Mouse (Mus musculus) thymus, adult 2 months (tissue): ENCODE data around the gene Ndufaf2. TPM values are rescaled to one million over a fixed set of nuclear protein-coding genes. Genes with fewer than 3 reads are reported as not detected.

Source experiments
- DNase-seq: peaks from one replicate; pipeline ENCODE4 v3.0.0; 2021
- H3K27ac ChIP-seq: fragments of 200-500 bp; 2 replicates; pipeline ENCODE4 v1.5.1; 2012; ENCODE audit warnings: low read length, control low read depth; ENCODE audit not compliant: control insufficient read depth, insufficient read depth
- H3K27me3 ChIP-seq: fragments of 200-500 bp; 2 replicates; pipeline ENCODE4 v1.6.1; 2012; ENCODE audit warnings: mild to moderate bottlenecking, low read length, moderate library complexity, mixed read lengths; ENCODE audit not compliant: control insufficient read depth, insufficient read depth
- H3K36me3 ChIP-seq: fragments of 200-500 bp; 2 replicates; pipeline ENCODE4 v1.6.1; 2012; ENCODE audit warnings: mild to moderate bottlenecking, low read length, moderate library complexity; ENCODE audit not compliant: control insufficient read depth, insufficient read depth
- H3K4me1 ChIP-seq: fragments of 200-500 bp; replicated peaks from 2 replicates; pipeline ENCODE4 v1.6.1; 2012; ENCODE audit warnings: low read length; ENCODE audit not compliant: control insufficient read depth, insufficient read depth
- H3K4me3 ChIP-seq: fragments of 200-500 bp; 2 replicates; pipeline ENCODE4 v1.5.1; 2012; ENCODE audit warnings: mild to moderate bottlenecking, low read length, control low read depth, moderate library complexity; ENCODE audit not compliant: control insufficient read depth, insufficient read depth
- CTCF ChIP-seq: fragments of 200-500 bp; IDR thresholded peaks from 2 replicates; pipeline ENCODE4 v1.5.1; 2012; ENCODE audit warnings: mild to moderate bottlenecking, control low read depth, low read length, moderate library complexity, borderline replicate concordance; ENCODE audit not compliant: control insufficient read depth, poor library complexity, insufficient read depth; ENCODE audit errors: extremely low read depth
- POLR2A ChIP-seq: fragments of 200-500 bp; IDR thresholded peaks from 2 replicates; pipeline ENCODE4 v1.6.1; 2012; ENCODE audit warnings: mild to moderate bottlenecking, low read length, control low read depth, moderate library complexity; ENCODE audit not compliant: control insufficient read depth, poor library complexity, insufficient read depth; ENCODE audit errors: extremely low read depth
- WGBS: fragments of 180-500 bp; shearing (Covaris S2); methylation state at CpG from one replicate; pipeline ENCODE4 v1.1.7; 2018; 5-methylcytosine and 5-hydroxymethylcytosine counted together
- polyA plus RNA-seq: library from polyadenylated mRNA; depleted of rRNA; stranded (reverse); fragments of >200 nt; gene quantifications from 2 replicates; pipeline ENCODE4 v1.2.3, GENCODE M21; 2012

Gene Ndufaf2
- polyA plus RNA-seq, 1 experiment, result 5.0 TPM

DNA sequence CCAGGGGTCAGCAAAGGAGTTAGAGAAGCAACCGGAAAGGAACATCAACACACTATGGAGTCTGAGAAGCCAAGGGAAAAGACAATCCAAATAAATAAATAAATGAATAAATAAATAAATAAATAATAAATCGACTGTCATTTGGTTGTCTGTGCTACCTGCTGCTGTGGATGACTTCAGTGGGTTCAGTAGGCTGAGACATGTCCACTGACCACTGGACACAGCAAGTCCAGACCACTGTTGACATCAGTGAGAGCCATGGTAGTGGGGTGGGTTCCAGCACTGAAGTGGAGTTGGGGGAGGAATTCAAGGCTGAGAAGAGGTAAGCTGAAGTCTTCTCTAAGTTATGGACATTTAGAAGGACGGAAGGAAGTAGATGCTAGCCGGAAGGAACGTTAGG, 174.2 kb downstream of the Ndufaf2 start:
- 94% methylated on average over 5 of the region's 5 CpGs for WGBS
- no peak for TF ChIP-seq CTCF
- no peak for TF ChIP-seq POLR2A
- H3K27me3 ChIP-seq, result no peaks in the 10 kb centered on the region
- DNase-seq, result no peak
- no peaks in the 10 kb centered on the region for H3K36me3 ChIP-seq
- no peaks in the 10 kb centered on the region for H3K4me1 ChIP-seq
- no peak overlapping the region for H3K4me3 ChIP-seq
- H3K27ac ChIP-seq, result no peak overlapping the region

DNA sequence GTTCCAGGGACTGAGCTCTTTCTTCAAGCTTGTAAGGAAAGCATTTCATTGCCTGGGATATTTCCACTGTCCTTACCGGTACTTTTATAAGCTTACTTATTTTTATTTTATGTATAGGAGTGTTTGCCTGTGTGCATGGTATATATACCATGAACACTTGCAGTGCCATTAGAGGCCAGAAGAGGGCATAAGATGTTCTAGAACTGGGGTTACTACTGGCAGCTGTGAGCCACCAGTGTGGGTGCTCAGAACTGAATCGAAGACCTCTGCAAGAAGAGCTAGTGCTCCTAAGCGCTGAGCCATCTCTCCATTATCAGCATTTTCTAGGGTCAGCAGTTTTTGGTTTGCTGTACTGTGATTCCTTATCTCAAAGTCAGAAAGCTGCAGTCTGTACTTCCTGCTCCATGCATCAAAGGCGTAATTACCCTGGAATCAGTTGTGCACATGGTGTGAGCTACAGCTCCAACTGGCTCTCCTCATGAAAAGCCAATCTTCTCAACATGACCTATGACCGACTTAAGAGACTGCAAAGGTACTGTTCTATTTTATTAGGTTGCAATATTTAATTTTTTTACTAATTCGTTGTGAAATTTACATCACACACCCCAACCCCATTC, 175.1 kb downstream of the Ndufaf2 start:
- Histone ChIP-seq H3K27me3 (no peaks in the 10 kb centered on the region), H3K36me3 (no peaks in the 10 kb centered on the region), H3K27ac (no peak overlapping the region), H3K4me3 (no peak overlapping the region), H3K4me1 (no peaks in the 10 kb centered on the region)
- DNase-seq, result no peak
- TF ChIP-seq POLR2A (no peak), CTCF (no peak)
- 97% methylated on average over 6 of the region's 6 CpGs for WGBS

DNA sequence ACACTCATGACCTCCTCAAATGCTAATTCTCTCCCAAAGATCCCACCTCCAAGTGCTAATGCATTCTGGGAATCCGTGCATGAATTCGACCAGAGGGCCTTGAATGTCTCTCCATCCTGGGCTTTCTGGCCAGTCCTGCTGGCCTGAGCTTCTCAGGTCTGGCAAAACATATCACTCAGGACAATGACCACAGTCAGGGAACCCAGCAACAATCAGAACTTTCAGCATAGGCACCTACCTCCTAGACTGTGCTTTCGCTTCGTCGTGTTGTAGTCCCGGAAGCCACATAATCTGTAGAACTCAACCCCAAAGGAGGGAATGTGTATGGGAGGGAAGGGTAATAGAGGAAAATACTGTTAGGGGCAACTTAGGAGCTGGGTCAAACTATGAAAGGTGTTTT, 179.0 kb downstream of the Ndufaf2 start:
- TF ChIP-seq POLR2A (no peak), CTCF (no peak)
- H3K4me1 ChIP-seq, result no peaks in the 10 kb centered on the region
- 98% methylated on average over 6 of the region's 6 CpGs for WGBS
- H3K27me3 ChIP-seq, result no peaks in the 10 kb centered on the region
- H3K27ac ChIP-seq, result no peak overlapping the region
- no peak for DNase-seq
- no peaks in the 10 kb centered on the region for H3K36me3 ChIP-seq
- H3K4me3 ChIP-seq, result no peak overlapping the region

DNA sequence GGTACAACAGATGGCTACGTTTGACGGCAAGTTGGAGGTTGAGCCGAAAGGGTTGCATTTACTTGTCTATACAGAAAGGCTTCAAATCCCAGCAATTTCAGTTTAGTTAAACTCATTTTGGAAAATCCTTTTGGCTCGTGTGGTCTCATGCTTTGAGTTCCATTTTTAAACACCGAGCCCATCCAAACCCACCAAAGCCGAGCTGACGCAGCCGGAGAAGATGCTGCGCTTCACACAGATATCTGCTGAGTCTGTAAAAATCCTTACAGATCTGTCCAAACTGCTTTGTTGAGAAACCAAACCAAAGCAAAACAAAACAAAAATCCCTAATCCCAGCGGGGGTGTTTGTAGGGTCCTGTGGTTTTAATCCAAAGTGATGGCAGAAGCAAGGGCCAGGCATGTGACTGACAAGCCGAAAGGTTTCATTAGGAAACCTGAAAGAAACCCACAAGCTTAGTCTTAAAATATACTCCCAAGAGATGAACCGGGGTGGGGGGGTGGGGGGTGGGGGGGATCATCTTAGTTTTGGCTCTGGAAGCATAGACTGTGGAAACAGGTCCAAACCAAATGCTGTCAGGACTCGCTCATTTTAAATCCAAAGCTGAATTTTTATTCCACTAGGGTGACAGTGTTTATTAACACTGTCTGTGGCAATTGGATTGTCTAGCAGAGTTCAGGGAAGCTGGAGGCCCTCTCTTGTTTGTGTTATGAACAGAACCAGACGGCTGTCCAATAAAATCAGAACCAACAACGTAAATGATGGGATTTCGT, 181.4 kb downstream of the Ndufaf2 start:
- Histone ChIP-seq H3K4me1 (no peaks in the 10 kb centered on the region), H3K27ac (no peak overlapping the region), H3K4me3 (no peak overlapping the region), H3K27me3 (no peaks in the 10 kb centered on the region), H3K36me3 (no peaks in the 10 kb centered on the region)
- WGBS, result 95% methylated on average over 16 of the region's 16 CpGs
- no peak for DNase-seq
- TF ChIP-seq CTCF, result no peak
- TF ChIP-seq POLR2A, result no peak

DNA sequence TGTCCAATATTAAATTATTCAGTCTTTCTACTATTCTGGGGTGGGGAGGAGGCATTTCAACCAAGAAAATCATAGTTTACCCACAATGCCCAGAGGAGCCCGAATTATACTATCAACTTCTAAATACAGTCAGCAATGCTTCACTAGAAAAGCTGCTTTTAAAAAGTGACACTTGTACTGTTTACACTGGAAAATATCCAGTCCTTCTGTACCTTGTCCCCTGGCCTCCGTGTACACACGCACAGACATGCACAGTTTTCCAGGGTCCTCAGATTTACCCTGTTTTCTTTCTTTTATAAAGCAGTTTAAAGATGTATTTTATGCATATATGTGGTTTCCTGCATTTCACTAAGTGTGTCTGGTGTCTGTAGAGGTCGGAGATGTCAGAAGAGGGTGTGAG, 186.0 kb downstream of the Ndufaf2 start:
- TF ChIP-seq CTCF, result no peak
- TF ChIP-seq POLR2A, result no peak
- Histone ChIP-seq H3K4me1 (no peaks in the 10 kb centered on the region), H3K4me3 (no peak overlapping the region), H3K27me3 (no peaks in the 10 kb centered on the region), H3K27ac (no peak overlapping the region), H3K36me3 (no peaks in the 10 kb centered on the region)
- no peak for DNase-seq
- WGBS, result 90% methylated on average over 4 of the region's 4 CpGs

DNA sequence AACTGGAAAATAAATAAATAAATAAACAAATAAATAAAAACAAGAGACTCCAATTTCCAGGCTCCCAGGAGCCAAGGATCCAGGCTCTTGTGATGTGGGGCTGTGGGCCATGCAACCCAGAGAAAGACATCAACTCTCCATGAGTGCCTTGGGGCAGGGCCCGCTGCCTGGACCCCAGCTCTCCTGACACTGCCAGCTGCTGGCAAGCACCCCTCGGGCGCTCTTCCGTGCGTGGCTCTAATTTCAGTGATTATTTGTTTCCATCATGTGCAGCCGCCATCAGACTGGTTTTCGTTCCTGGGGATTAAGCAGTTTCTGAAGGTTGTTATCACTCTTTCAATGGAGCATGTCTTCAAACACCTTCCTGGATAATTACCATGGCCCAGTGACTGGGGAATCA, 186.6 kb downstream of the Ndufaf2 start:
- TF ChIP-seq CTCF (no peak), POLR2A (no peak)
- Histone ChIP-seq H3K4me3 (no peak overlapping the region), H3K4me1 (no peaks in the 10 kb centered on the region), H3K36me3 (no peaks in the 10 kb centered on the region), H3K27me3 (no peaks in the 10 kb centered on the region), H3K27ac (no peak overlapping the region)
- 92% methylated on average over 7 of the region's 7 CpGs for WGBS
- no peak for DNase-seq

DNA sequence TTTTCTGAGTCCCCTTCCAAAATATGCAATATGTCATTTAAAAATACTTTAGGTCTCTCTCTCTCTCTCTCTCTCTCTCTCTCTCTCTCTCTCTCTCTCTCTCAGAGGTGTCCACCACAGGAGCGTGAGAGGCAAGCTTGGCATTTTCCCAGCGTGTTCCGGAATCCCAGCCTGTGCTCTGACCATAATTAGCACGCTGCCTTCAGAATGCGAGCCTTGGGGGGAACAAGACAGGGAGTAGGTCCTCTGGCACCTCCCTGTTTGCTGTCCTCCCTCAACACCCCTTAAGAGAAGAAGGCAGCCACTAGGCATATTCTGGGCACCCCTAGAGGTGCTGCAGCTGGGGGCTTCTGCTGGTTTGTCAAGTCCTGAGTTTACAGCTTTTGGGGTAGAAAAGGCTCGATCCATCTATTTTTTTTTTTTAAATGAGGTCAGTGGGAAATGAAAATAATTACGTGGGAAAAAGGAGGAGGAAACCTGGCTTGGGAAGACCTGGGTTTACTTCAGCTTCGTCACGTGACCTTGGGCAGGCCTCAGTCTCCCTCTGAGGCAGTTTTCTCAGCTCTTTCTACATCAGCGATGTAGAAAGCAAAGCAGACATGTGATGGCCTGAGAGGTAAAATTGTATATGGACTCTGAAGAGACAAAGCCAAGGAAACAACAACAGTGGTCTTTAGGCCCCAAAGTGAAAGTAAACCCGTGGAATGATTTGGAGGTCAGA, 187.8 kb downstream of the Ndufaf2 start:
- Histone ChIP-seq H3K27ac (no peak overlapping the region), H3K4me3 (no peak overlapping the region), H3K4me1 (no peaks in the 10 kb centered on the region), H3K27me3 (no peaks in the 10 kb centered on the region), H3K36me3 (no peaks in the 10 kb centered on the region)
- TF ChIP-seq POLR2A, result no peak
- no peak for DNase-seq
- 91% methylated on average over 11 of the region's 11 CpGs for WGBS
